Mouse (Mus musculus): ENCODE measurements around the gene Pip5kl1. TPM values are rescaled to one million over a fixed set of nuclear protein-coding genes. Genes with fewer than 3 reads are reported as not detected.
A peak's percentile ranks its signal among the peaks of the same experiment; 100 is the strongest.

The Pip5kl1 gene
- polyA plus RNA-seq, 1 experiment from 2014 or later = 1.1 TPM

GRCm38 (mm10) chr2:32597699-32598098 lies 23.1 kb downstream of the Pip5kl1 start:
- no peak overlapping the region for H3K9ac ChIP-seq (ENCODE audit: low read depth, low read length)
- H3K4me1 ChIP-seq (ENCODE audit: control insufficient read depth, insufficient read depth, low read length) = peaks cover 5% of the 10 kb centered on the region; the same call in 1 of the 2 replicates
- H3K9me3 ChIP-seq (ENCODE audit: control insufficient read depth, low read length) = no peaks in the 10 kb centered on the region
- no peaks in the 10 kb centered on the region for H3K27me3 ChIP-seq (replicated peaks; ENCODE audit: control insufficient read depth, insufficient read depth, low read length)
- no peak overlapping the region for H3K4me2 ChIP-seq (ENCODE audit: low read depth, low read length)
- ATAC-seq (ENCODE audit: low read depth) = no peak
- H3K36me3 ChIP-seq (ENCODE audit: control insufficient read depth, insufficient read depth, low read length) = peaks cover 45% of the 10 kb centered on the region; the same call in 1 of the 2 replicates
- H3K27ac ChIP-seq (replicated peaks; ENCODE audit: low read depth, low read length) = no peak overlapping the region
- H3K4me3 ChIP-seq (ENCODE audit: low read depth, low read length) = no peak overlapping the region
- DNase-seq (ENCODE audit: low spot score) = no peak
- 87% methylated on average over 5 of the region's 5 CpGs for WGBS

- WGBS = 81% methylated on average over 8 of the region's 8 CpGs
- no peak for ATAC-seq (ENCODE audit: low read depth)
- no peaks in the 10 kb centered on the region for H3K9me3 ChIP-seq (ENCODE audit: control insufficient read depth, low read length)
Measured at GRCm38 (mm10) chr2:32598506-32598905, 23.9 kb downstream of the Pip5kl1 start.

GRCm38 (mm10) chr2:32599409-32599808 lies 24.8 kb downstream of the Pip5kl1 start, which contains the start of gene St6galnac6:
Gene St6galnac6 (plus strand): TSS chr2:32599709.
- Histone ChIP-seq H3K4me3 (ENCODE audit: low read depth, low read length) (no peak within 1 kb of the TSS), H3K9ac (ENCODE audit: low read depth, low read length) (no peak within 1 kb of the TSS), H3K9me3 (ENCODE audit: control insufficient read depth, low read length) (no peaks in the 10 kb centered on the region), H3K27me3 (replicated peaks; ENCODE audit: control insufficient read depth, insufficient read depth, low read length) (no peaks in the 10 kb centered on the region), H3K27ac (replicated peaks; ENCODE audit: low read depth, low read length) (no peak within 1 kb of the TSS), H3K4me2 (ENCODE audit: low read depth, low read length) (no peak within 1 kb of the TSS), H3K4me1 (ENCODE audit: control insufficient read depth, insufficient read depth, low read length) (peaks cover 5% of the 10 kb centered on the region; the same call in 1 of the 2 replicates), H3K36me3 (ENCODE audit: control insufficient read depth, insufficient read depth, low read length) (peaks cover 29% of the 10 kb centered on the region; the same call in 1 of the 2 replicates)
- DNase-seq (ENCODE audit: low spot score) (no peak), ATAC-seq (ENCODE audit: low read depth) (no peak)
- 82% methylated on average over 3 of the region's 3 CpGs for WGBS

More at GRCm38 (mm10) chr2:32598506-32598905, 23.9 kb downstream of the Pip5kl1 start:
- Histone ChIP-seq H3K27me3 (replicated peaks; ENCODE audit: control insufficient read depth, insufficient read depth, low read length) (no peaks in the 10 kb centered on the region), H3K4me1 (ENCODE audit: control insufficient read depth, insufficient read depth, low read length) (peaks cover 5% of the 10 kb centered on the region; the same call in 1 of the 2 replicates), H3K36me3 (ENCODE audit: control insufficient read depth, insufficient read depth, low read length) (peaks cover 38% of the 10 kb centered on the region; the same call in 1 of the 2 replicates), H3K4me3 (ENCODE audit: low read depth, low read length) (no peak overlapping the region), H3K4me2 (ENCODE audit: low read depth, low read length) (no peak overlapping the region), H3K27ac (replicated peaks; ENCODE audit: low read depth, low read length) (no peak overlapping the region), H3K9ac (ENCODE audit: low read depth, low read length) (no peak overlapping the region)
- DNase-seq (ENCODE audit: low spot score) = no peak

- Histone ChIP-seq H3K36me3 (ENCODE audit: control insufficient read depth, insufficient read depth, low read length) (peaks cover 14% of the 10 kb centered on the region; the same call in 1 of the 2 replicates), H3K4me3 (ENCODE audit: low read depth, low read length) (no peak overlapping the region), H3K9ac (ENCODE audit: low read depth, low read length) (no peak overlapping the region), H3K4me1 (ENCODE audit: control insufficient read depth, insufficient read depth, low read length) (peaks cover 5% of the 10 kb centered on the region; the same call in 1 of the 2 replicates), H3K4me2 (ENCODE audit: low read depth, low read length) (no peak overlapping the region), H3K9me3 (ENCODE audit: control insufficient read depth, low read length) (no peaks in the 10 kb centered on the region), H3K27me3 (replicated peaks; ENCODE audit: control insufficient read depth, insufficient read depth, low read length) (no peaks in the 10 kb centered on the region), H3K27ac (replicated peaks; ENCODE audit: low read depth, low read length) (peak overlapping the region; percentile 70)
- 28% methylated on average over 8 of the region's 8 CpGs for WGBS
- DNase-seq (ENCODE audit: low spot score) (peak; percentile 55), ATAC-seq (ENCODE audit: low read depth) (peak; percentile 19; the same call in 1 of the 2 replicates)
Measured at GRCm38 (mm10) chr2:32601417-32602065, 26.9 kb downstream of the Pip5kl1 start.

- H3K27me3 ChIP-seq (replicated peaks; ENCODE audit: control insufficient read depth, insufficient read depth, low read length) = 0 out of 2 replicates have a peak, but pooled peaks cover 3% of the 10 kb centered on the region
- DNase-seq (ENCODE audit: low spot score) (peak; percentile 80), ATAC-seq (ENCODE audit: low read depth) (peak; percentile 56)
- H3K9me3 ChIP-seq (ENCODE audit: control insufficient read depth, low read length) = no peaks in the 10 kb centered on the region
- H3K9ac ChIP-seq (ENCODE audit: low read depth, low read length) = 0 out of 2 replicates have a peak overlapping the region, but pooled peaks have one; percentile 0
- peaks cover 7% of the 10 kb centered on the region for H3K4me1 ChIP-seq (ENCODE audit: control insufficient read depth, insufficient read depth, low read length)
- H3K4me2 ChIP-seq (ENCODE audit: low read depth, low read length) = peak overlapping the region; percentile 51
- H3K36me3 ChIP-seq (ENCODE audit: control insufficient read depth, insufficient read depth, low read length) = peaks cover 4% of the 10 kb centered on the region; the same call in 1 of the 2 replicates
- peak overlapping the region; percentile 61 for H3K27ac ChIP-seq (replicated peaks; ENCODE audit: low read depth, low read length)
- WGBS = under 1% methylated on average over 11 of the region's 11 CpGs
- H3K4me3 ChIP-seq (ENCODE audit: low read depth, low read length) = peak overlapping the region; percentile 33
Measured at GRCm38 (mm10) chr2:32602600-32603054, 28.0 kb downstream of the Pip5kl1 start.

GRCm38 (mm10) chr2:32604631-32605030 lies 30.0 kb downstream of the Pip5kl1 start:
- no peak overlapping the region for H3K9ac ChIP-seq (ENCODE audit: low read depth, low read length)
- ATAC-seq (ENCODE audit: low read depth) = no peak
- H3K4me2 ChIP-seq (ENCODE audit: low read depth, low read length) = no peak overlapping the region
- H3K9me3 ChIP-seq (ENCODE audit: control insufficient read depth, low read length) = no peaks in the 10 kb centered on the region
- H3K36me3 ChIP-seq (ENCODE audit: control insufficient read depth, insufficient read depth, low read length) = no peaks in the 10 kb centered on the region
- H3K27me3 ChIP-seq (replicated peaks; ENCODE audit: control insufficient read depth, insufficient read depth, low read length) = 0 out of 2 replicates have a peak, but pooled peaks cover 3% of the 10 kb centered on the region
- DNase-seq (ENCODE audit: low spot score) = no peak
- 55% methylated on average over 10 of the region's 10 CpGs for WGBS
- peaks cover 20% of the 10 kb centered on the region for H3K4me1 ChIP-seq (ENCODE audit: control insufficient read depth, insufficient read depth, low read length)
- H3K4me3 ChIP-seq (ENCODE audit: low read depth, low read length) = no peak overlapping the region
- no peak overlapping the region for H3K27ac ChIP-seq (replicated peaks; ENCODE audit: low read depth, low read length)

- no peaks in the 10 kb centered on the region for H3K9me3 ChIP-seq (ENCODE audit: control insufficient read depth, low read length)
- H3K4me1 ChIP-seq (ENCODE audit: control insufficient read depth, insufficient read depth, low read length) = peaks cover 22% of the 10 kb centered on the region
- H3K4me2 ChIP-seq (ENCODE audit: low read depth, low read length) = peak overlapping the region; percentile 86
- H3K27me3 ChIP-seq (replicated peaks; ENCODE audit: control insufficient read depth, insufficient read depth, low read length) = 0 out of 2 replicates have a peak, but pooled peaks cover 3% of the 10 kb centered on the region
- no peaks in the 10 kb centered on the region for H3K36me3 ChIP-seq (ENCODE audit: control insufficient read depth, insufficient read depth, low read length)
- whole genome bisulfite sequencing = 27% methylated on average over 22 of the region's 55 CpGs
- H3K27ac ChIP-seq (replicated peaks; ENCODE audit: low read depth, low read length) = peak overlapping the region; percentile 72; the same call in 1 of the 2 replicates
- ATAC-seq (ENCODE audit: low read depth) (peak; percentile 87), DNase-seq (ENCODE audit: low spot score) (peak; percentile 92)
- peak overlapping the region; percentile 73 for H3K9ac ChIP-seq (ENCODE audit: low read depth, low read length)
- H3K4me3 ChIP-seq (ENCODE audit: low read depth, low read length) = peak overlapping the region; percentile 57
Measured at GRCm38 (mm10) chr2:32606161-32607142, 31.9 kb downstream of the Pip5kl1 start.

Measured in embryonic facial prominence, embryonic 14.5 days (tissue).